Comparison of ENCODE assay signal across 15 mouse cellular contexts in genomic region chr11:59305008-59305820, GRCm38 (mm10). TPM values are rescaled to one million over a fixed set of nuclear protein-coding genes. Genes with fewer than 3 reads are reported as not detected.
DNase-seq lines count a peak whose midpoint lies in the region; ATAC-seq lines count a peak whose summit lies in the region.
"Had no signal": no experiment of that assay in that cellular context is flagged by ENCODE, and none has a peak within 500 bp of the region (broad histone marks: within the 10 kb centered on the region; RNA-seq: fewer than 3 reads in every experiment).

No protein-coding gene starts in this region.

- H3K36me3 ChIP-seq in midbrain, embryonic 10.5 days, result no peaks in the 10 kb centered on the region
- H3K36me3 ChIP-seq in midbrain, embryonic 16.5 days (ENCODE audit: control insufficient read depth, insufficient read depth, low read length), result no peaks in the 10 kb centered on the region
- H3K36me3 ChIP-seq in forebrain, embryonic 11.5 days (ENCODE audit: control insufficient read depth, insufficient read depth, low read length), result no peaks in the 10 kb centered on the region
- H3K36me3 ChIP-seq in heart, embryonic 11.5 days (ENCODE audit: control insufficient read depth, insufficient read depth, low read length), result no peaks in the 10 kb centered on the region
- H3K36me3 ChIP-seq: neural tube, embryonic 12.5 days had no signal

- WGBS in midbrain, embryonic 10.5 days, result 52% methylated on average over 22 of the region's 22 CpGs
- 45% methylated on average over 22 of the region's 22 CpGs for WGBS in midbrain, embryonic 16.5 days
- 48% methylated on average over 22 of the region's 22 CpGs for WGBS in forebrain, embryonic 11.5 days
- WGBS in heart, embryonic 11.5 days (ENCODE audit: insufficient replicate concordance), result 43% methylated on average over 22 of the region's 22 CpGs

- intact Hi-C loops in left cerebral cortex, postnatal 25 days (cut with DNase I), result loop anchor here (1.0 kb wide), 1 partner anchor 33 kb away; no protein-coding TSS in a partner anchor

- H3K27me3 ChIP-seq in midbrain, embryonic 10.5 days (ENCODE audit: low read depth, poor library complexity, severe bottlenecking), result peaks cover 92% of the 10 kb centered on the region
- peaks cover 67% of the 10 kb centered on the region for H3K27me3 ChIP-seq in midbrain, embryonic 16.5 days (ENCODE audit: control insufficient read depth, insufficient read depth, low read depth, low read length)
- H3K27me3 ChIP-seq in forebrain, embryonic 11.5 days (ENCODE audit: control insufficient read depth, insufficient read depth, low read length), result peaks cover 46% of the 10 kb centered on the region
- H3K27me3 ChIP-seq in heart, embryonic 11.5 days (ENCODE audit: control insufficient read depth, insufficient read depth, low read length), result peaks cover 69% of the 10 kb centered on the region

- DNase-seq in midbrain, embryonic 10.5 days (ENCODE audit: low spot score), result no peak
- DNase-seq in forebrain, embryonic 11.5 days (ENCODE audit: low spot score), result peak; percentile 51
- DNase-seq in left cerebral cortex, postnatal 25 days (ENCODE audit: low spot score in 2 of 2), result peak; percentile 62 to 93
- DNase-seq in right cerebral cortex, postnatal 36 days (ENCODE audit: low spot score in 2 of 2), result peak; percentile 67 to 81
- DNase-seq in heart, adult 18-20 months, result no peak
- DNase-seq: kidney, adult 2 months; lung, adult 18-20 months; thymus, adult 18-20 months had no signal

- no peak overlapping the region for H3K27ac ChIP-seq in midbrain, embryonic 10.5 days (replicated peaks)
- H3K27ac ChIP-seq in midbrain, embryonic 16.5 days (ENCODE audit: low read length), result no peak overlapping the region
- no peak overlapping the region for H3K27ac ChIP-seq in forebrain, embryonic 11.5 days (ENCODE audit: low read depth, low read length)
- no peak overlapping the region for H3K27ac ChIP-seq in heart, embryonic 11.5 days (ENCODE audit: low read depth, low read length)
- H3K27ac ChIP-seq: neural tube, embryonic 12.5 days had no signal

- H3K4me2 ChIP-seq in midbrain, embryonic 16.5 days (ENCODE audit: low read length), result no peak overlapping the region
- H3K4me2 ChIP-seq in forebrain, embryonic 11.5 days (ENCODE audit: low read depth, low read length, severe bottlenecking), result no peak overlapping the region
- H3K4me2 ChIP-seq in heart, embryonic 11.5 days, result no peak overlapping the region

- H3K4me3 ChIP-seq in midbrain, embryonic 10.5 days, result peak overlapping the region; percentile 68
- no peak overlapping the region for H3K4me3 ChIP-seq in midbrain, embryonic 16.5 days (ENCODE audit: low read depth, low read length)
- H3K4me3 ChIP-seq in forebrain, embryonic 11.5 days (ENCODE audit: low read depth, low read length), result no peak overlapping the region
- H3K4me3 ChIP-seq in heart, embryonic 11.5 days (ENCODE audit: low read depth, low read length), result no peak overlapping the region
- H3K4me3 ChIP-seq: erythroblast, embryonic 14.5 days had no signal

- ATAC-seq in midbrain, embryonic 16.5 days, result no peak
- ATAC-seq in forebrain, embryonic 11.5 days (replicated peaks; ENCODE audit: low FRiP score), result no peak
- ATAC-seq in heart, embryonic 11.5 days (replicated peaks; ENCODE audit: insufficient number of reproducible peaks, low FRiP score, low TSS enrichment), result no peak

- H3K4me1 ChIP-seq in midbrain, embryonic 10.5 days, result peaks cover 50% of the 10 kb centered on the region
- peaks cover 26% of the 10 kb centered on the region for H3K4me1 ChIP-seq in midbrain, embryonic 16.5 days (ENCODE audit: control insufficient read depth, insufficient read depth, low read length)
- peaks cover 26% of the 10 kb centered on the region for H3K4me1 ChIP-seq in forebrain, embryonic 11.5 days (replicated peaks; ENCODE audit: control insufficient read depth, insufficient read depth, low read length)
- H3K4me1 ChIP-seq in heart, embryonic 11.5 days (ENCODE audit: control insufficient read depth, insufficient read depth, low read length), result peaks cover 21% of the 10 kb centered on the region

- H3K9me3 ChIP-seq in midbrain, embryonic 10.5 days (replicated peaks), result no peaks in the 10 kb centered on the region
- no peaks in the 10 kb centered on the region for H3K9me3 ChIP-seq in midbrain, embryonic 16.5 days (replicated peaks; ENCODE audit: control insufficient read depth, low read length, poor library complexity, severe bottlenecking)
- H3K9me3 ChIP-seq in forebrain, embryonic 11.5 days (ENCODE audit: control insufficient read depth, low read length), result no peaks in the 10 kb centered on the region
- H3K9me3 ChIP-seq in heart, embryonic 11.5 days (replicated peaks; ENCODE audit: control insufficient read depth, low read length), result no peaks in the 10 kb centered on the region
- H3K9me3 ChIP-seq: neural tube, embryonic 12.5 days had no signal

- no peak overlapping the region for H3K9ac ChIP-seq in midbrain, embryonic 16.5 days (ENCODE audit: low read depth, low read length)
- no peak overlapping the region for H3K9ac ChIP-seq in forebrain, embryonic 11.5 days (ENCODE audit: low read length)
- H3K9ac ChIP-seq in heart, embryonic 11.5 days (ENCODE audit: low read depth, low read length), result no peak overlapping the region
- H3K9ac ChIP-seq: neural tube, embryonic 12.5 days had no signal

RNA-seq across cellular contexts. Expression of gene Wnt9a, which starts 1.5 kb away (rescaled TPM):
- polyA plus RNA-seq in midbrain, embryonic 10.5 days (2016; fragmentation: Nextera tagmentation; extraction: Ambion mirVana), result 7.8 and 9.7 TPM in 2 replicates
- polyA plus RNA-seq in midbrain, embryonic 16.5 days (2015; fragmentation: Nextera tagmentation; extraction: Ambion mirVana), result 3.0 and 3.6 TPM in 2 replicates
- 4.3 and 4.7 TPM in 2 replicates for polyA plus RNA-seq in forebrain, embryonic 11.5 days (2014; fragmentation: Nextera tagmentation; extraction: Ambion mirVana)
- total RNA-seq in left cerebral cortex, postnatal 25 days (2021), result 10 to 100 TPM; 17.0 to 18.7 TPM
- 1.3 and 1.6 TPM in 2 replicates for polyA plus RNA-seq in heart, embryonic 11.5 days (2014; fragmentation: Nextera tagmentation; extraction: Ambion mirVana)
- total RNA-seq in heart, adult 18-20 months (2021), result 1 to 10 TPM; 3.8 to 4.2 TPM
- total RNA-seq: megakaryocyte-erythroid progenitor cell, adult 5-6 weeks had no signal
- polyA plus RNA-seq: erythroblast, embryonic 14.5 days had no signal

RNA-seq across cellular contexts. Expression of gene Wnt3a, which starts 14.7 kb away (rescaled TPM):
- 5.3 and 8.7 TPM in 2 replicates for polyA plus RNA-seq in midbrain, embryonic 10.5 days (2016; fragmentation: Nextera tagmentation; extraction: Ambion mirVana)
- polyA plus RNA-seq in midbrain, embryonic 16.5 days (2015; fragmentation: Nextera tagmentation; extraction: Ambion mirVana), result 0.21 and 0.26 TPM in 2 replicates
- 4.9 and 5.9 TPM in 2 replicates for polyA plus RNA-seq in forebrain, embryonic 11.5 days (2014; fragmentation: Nextera tagmentation; extraction: Ambion mirVana)
- total RNA-seq in left cerebral cortex, postnatal 25 days (2021), result not detected
- polyA plus RNA-seq in heart, embryonic 11.5 days (2014; fragmentation: Nextera tagmentation; extraction: Ambion mirVana), result not detected in 2 replicates
- not detected for total RNA-seq in heart, adult 18-20 months (2021)
- total RNA-seq: gastrocnemius, postnatal 4 days; heart, postnatal 14 days; megakaryocyte-erythroid progenitor cell, adult 5-6 weeks had no signal
- polyA plus RNA-seq: kidney, adult 2 months had no signal

Comparison
In these comparisons a context has a peak if more than half of its experiments do, and no peak if none do; other contexts are left out.
1. DNase-seq: peak in forebrain, embryonic 11.5 days (single experiment), left cerebral cortex, postnatal 25 days (2 of 2) and right cerebral cortex, postnatal 36 days (2 of 2); none in midbrain, embryonic 10.5 days (single experiment) and heart, adult 18-20 months (0 of 2).